Comparison of ENCODE assay signal across 8 mouse cellular contexts in the genomic region with DNA sequence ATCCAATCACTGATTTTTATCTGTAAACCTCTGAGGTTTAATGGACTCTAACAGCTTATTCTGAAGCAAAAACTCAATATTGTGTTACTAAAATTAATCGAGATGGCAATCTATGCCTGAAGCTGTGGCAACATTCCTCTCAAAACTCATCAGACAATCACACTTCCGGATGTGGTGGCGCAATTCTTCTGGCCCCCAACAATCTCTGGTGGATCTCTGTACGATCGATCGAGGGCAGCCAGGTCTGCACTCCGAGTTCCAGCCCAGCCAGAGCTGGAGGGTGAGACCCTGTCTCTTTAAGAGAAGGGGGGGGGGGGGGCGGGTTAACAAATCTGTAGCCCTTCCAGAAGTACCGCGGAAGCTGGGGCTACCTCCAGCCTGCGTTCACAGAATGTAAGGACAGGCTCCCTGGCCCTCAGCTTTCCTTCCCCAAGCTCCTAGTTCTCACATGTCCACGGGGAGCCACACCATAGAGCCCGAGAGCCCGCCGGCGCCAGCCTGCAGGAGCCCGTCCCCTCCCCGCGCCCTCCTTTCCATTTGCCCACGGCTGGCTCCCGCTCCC. TPM values are rescaled to one million over a fixed set of nuclear protein-coding genes. Genes with fewer than 3 reads are reported as not detected.
DNase-seq lines count a peak whose midpoint lies in the region; ATAC-seq and TF ChIP-seq lines count a peak whose summit lies in the region.

No protein-coding gene starts in this region.

- no peaks in the 10 kb centered on the region for H3K27me3 ChIP-seq in embryonic facial prominence, embryonic 10.5 days (replicated peaks; ENCODE audit: low read depth, poor library complexity, severe bottlenecking)
- H3K27me3 ChIP-seq in intestine, embryonic 14.5 days (replicated peaks; ENCODE audit: control insufficient read depth, insufficient read depth, low read length): no peaks in the 10 kb centered on the region
- no peaks in the 10 kb centered on the region for H3K27me3 ChIP-seq in midbrain, embryonic 16.5 days (ENCODE audit: control insufficient read depth, insufficient read depth, low read depth, low read length)

- H3K27ac ChIP-seq in layer of hippocampus, adult 2 months: no peak overlapping the region
- peak overlapping the region; percentile 95 for H3K27ac ChIP-seq in embryonic facial prominence, embryonic 10.5 days (replicated peaks)
- H3K27ac ChIP-seq in intestine, embryonic 14.5 days (ENCODE audit: low read depth): peak overlapping the region; percentile 92
- no peak overlapping the region for H3K27ac ChIP-seq in midbrain, embryonic 16.5 days (ENCODE audit: low read length)

- no peak for DNase-seq in layer of hippocampus, adult 2 months (ENCODE audit: low spot score in 2 of 2)
- DNase-seq in layer of hippocampus, postnatal 10 days (ENCODE audit: low spot score in 2 of 2): no peak
- DNase-seq in embryonic facial prominence, embryonic 10.5 days (ENCODE audit: low spot score): no peak
- DNase-seq in intestine, embryonic 14.5 days (ENCODE audit: low spot score): no peak
- DNase-seq in urinary bladder, adult 18-20 months (ENCODE audit: low spot score in 2 of 2): no peak
- no peak for DNase-seq in lung, postnatal 36 days
- DNase-seq in right cerebral cortex, adult 2 months (ENCODE audit: low spot score in 2 of 2): no peak

- H3K4me2 ChIP-seq in intestine, embryonic 14.5 days (ENCODE audit: low read length): peak overlapping the region; percentile 71
- peak overlapping the region; percentile 91 for H3K4me2 ChIP-seq in midbrain, embryonic 16.5 days (ENCODE audit: low read length)

- TF ChIP-seq CTCF in layer of hippocampus, adult 2 months (conservative IDR thresholded peaks at IDR 0.05): no peak

- under 1% methylated on average over 21 of the region's 21 CpGs for WGBS in embryonic facial prominence, embryonic 10.5 days
- WGBS in intestine, embryonic 14.5 days: under 1% methylated on average over 20 of the region's 21 CpGs
- WGBS in midbrain, embryonic 16.5 days: under 1% methylated on average over 21 of the region's 21 CpGs

- H3K4me1 ChIP-seq in embryonic facial prominence, embryonic 10.5 days: peaks cover 19% of the 10 kb centered on the region
- H3K4me1 ChIP-seq in intestine, embryonic 14.5 days (replicated peaks; ENCODE audit: control insufficient read depth, insufficient read depth, low read length): peaks cover 13% of the 10 kb centered on the region
- peaks cover 3% of the 10 kb centered on the region; the same call in 1 of the 2 replicates for H3K4me1 ChIP-seq in midbrain, embryonic 16.5 days (ENCODE audit: control insufficient read depth, insufficient read depth, low read length)

- H3K36me3 ChIP-seq in embryonic facial prominence, embryonic 10.5 days (replicated peaks): peaks cover 66% of the 10 kb centered on the region
- H3K36me3 ChIP-seq in intestine, embryonic 14.5 days (ENCODE audit: control insufficient read depth, insufficient read depth, low read length): peaks cover 42% of the 10 kb centered on the region
- H3K36me3 ChIP-seq in midbrain, embryonic 16.5 days (ENCODE audit: control insufficient read depth, insufficient read depth, low read length): peaks cover 12% of the 10 kb centered on the region

- H3K4me3 ChIP-seq in layer of hippocampus, adult 2 months: peak overlapping the region; percentile 95
- peak overlapping the region; percentile 86 for H3K4me3 ChIP-seq in embryonic facial prominence, embryonic 10.5 days
- H3K4me3 ChIP-seq in intestine, embryonic 14.5 days (ENCODE audit: low read depth, low read length): peak overlapping the region; percentile 80
- H3K4me3 ChIP-seq in midbrain, embryonic 16.5 days (ENCODE audit: low read depth, low read length): peak overlapping the region; percentile 80

- ATAC-seq in intestine, embryonic 14.5 days (replicated peaks; ENCODE audit: low FRiP score, low TSS enrichment, low read depth): peak; percentile 77
- ATAC-seq in midbrain, embryonic 16.5 days: peak; percentile 81

- H3K9me3 ChIP-seq in embryonic facial prominence, embryonic 10.5 days: peaks cover 30% of the 10 kb centered on the region
- peaks cover 9% of the 10 kb centered on the region for H3K9me3 ChIP-seq in intestine, embryonic 14.5 days (ENCODE audit: control insufficient read depth, low read length)
- peaks cover 10% of the 10 kb centered on the region; the same call in 1 of the 2 replicates for H3K9me3 ChIP-seq in midbrain, embryonic 16.5 days (replicated peaks; ENCODE audit: control insufficient read depth, low read length, poor library complexity, severe bottlenecking)

- H3K9ac ChIP-seq in intestine, embryonic 14.5 days (ENCODE audit: low read length): peak overlapping the region; percentile 60
- H3K9ac ChIP-seq in midbrain, embryonic 16.5 days (ENCODE audit: low read depth, low read length): peak overlapping the region; percentile 55

RNA-seq across cellular contexts. Expression of gene Brip1, which starts 0.5 kb away (rescaled TPM):
- total RNA-seq in layer of hippocampus, adult 2 months (2021): under 1 TPM; 0.34 to 0.64 TPM
- 1 to 10 TPM in 1 of 2 experiments, under 1 TPM in 1; 0.89 to 1.1 TPM for total RNA-seq in layer of hippocampus, postnatal 10 days (2021)
- 10.1 and 11.7 TPM in 2 replicates for polyA plus RNA-seq in embryonic facial prominence, embryonic 10.5 days (2016; fragmentation: Nextera tagmentation; extraction: Ambion mirVana)
- polyA plus RNA-seq in intestine, embryonic 14.5 days (2014; fragmentation: Nextera tagmentation; extraction: Ambion mirVana): 11.7 and 13.0 TPM in 2 replicates
- 0.64 and 1.1 TPM in 2 replicates for polyA plus RNA-seq in midbrain, embryonic 16.5 days (2015; fragmentation: Nextera tagmentation; extraction: Ambion mirVana)

RNA-seq across cellular contexts. Expression of gene Ints2, which starts 56.8 kb away (rescaled TPM):
- 10 to 100 TPM; 24.9 to 28.8 TPM for total RNA-seq in layer of hippocampus, adult 2 months (2021)
- total RNA-seq in layer of hippocampus, postnatal 10 days (2021): 10 to 100 TPM; 21.9 to 25.9 TPM
- polyA plus RNA-seq in embryonic facial prominence, embryonic 10.5 days (2016; fragmentation: Nextera tagmentation; extraction: Ambion mirVana): 55.4 and 61.5 TPM in 2 replicates
- 27.2 and 30.0 TPM in 2 replicates for polyA plus RNA-seq in intestine, embryonic 14.5 days (2014; fragmentation: Nextera tagmentation; extraction: Ambion mirVana)
- 23.4 and 24.4 TPM in 2 replicates for polyA plus RNA-seq in midbrain, embryonic 16.5 days (2015; fragmentation: Nextera tagmentation; extraction: Ambion mirVana)

Comparison
In these comparisons a context has a peak if more than half of its experiments do, and no peak if none do; other contexts are left out.
1. H3K27ac ChIP-seq: peak in embryonic facial prominence, embryonic 10.5 days (single experiment) and intestine, embryonic 14.5 days (single experiment); none in layer of hippocampus, adult 2 months (single experiment) and midbrain, embryonic 16.5 days (single experiment).
2. Peak in every context shown above with its lines, with median percentiles within 50 percentile points of each other: H3K4me3 ChIP-seq.